Mouse (Mus musculus) bone marrow macrophage, adult 2 months (primary cell): ENCODE results near the gene Oat. TPM values are rescaled to one million over a fixed set of nuclear protein-coding genes. Genes with fewer than 3 reads are reported as not detected.

Experiments
- H3K27ac ChIP-seq: 2 replicates; pipeline ENCODE4 v1.5.1; 2012; ENCODE audit warnings: low read depth, low read length; ENCODE audit not compliant: insufficient read depth
- H3K4me1 ChIP-seq: 2 replicates; pipeline ENCODE4 v1.6.1; 2012; ENCODE audit warnings: low read length; ENCODE audit not compliant: control insufficient read depth, insufficient read depth
- H3K4me3 ChIP-seq: 2 replicates; pipeline ENCODE4 v1.5.1; 2012; ENCODE audit warnings: mild to moderate bottlenecking, low read length, moderate library complexity; ENCODE audit not compliant: insufficient read depth
- CTCF ChIP-seq: IDR thresholded peaks from 2 replicates; pipeline ENCODE4 v1.5.1; 2012; ENCODE audit warnings: low read depth, mild to moderate bottlenecking, low read length, moderate library complexity
- POLR2A ChIP-seq: IDR thresholded peaks from 2 replicates; pipeline ENCODE4 v1.6.1; 2012; ENCODE audit warnings: mild to moderate bottlenecking, low read depth, low read length, borderline replicate concordance
- polyA plus RNA-seq: library from polyadenylated mRNA; stranded (reverse); fragments of >200 nt; gene quantifications from 2 replicates; pipeline ENCODE4 v1.2.4, GENCODE M21; 2012; ENCODE audit not compliant: missing spikeins, insufficient read depth, insufficient read length

The Oat gene
- polyA plus RNA-seq, 1 experiment: 84.6 TPM

- Histone ChIP-seq H3K4me3 (peak overlapping the region; percentile 53), H3K4me1 (no peaks in the 10 kb centered on the region), H3K27ac (no peak overlapping the region)
- TF ChIP-seq POLR2A (no peak), CTCF (peak; percentile 68)
Observed at GRCm38 (mm10) chr7:132551351-132552126, 24.7 kb downstream of the Oat start.

GRCm38 (mm10) chr7:132547126-132547525 is 29.1 kb downstream of the Oat start:
- Histone ChIP-seq H3K4me3 (no peak overlapping the region), H3K4me1 (no peaks in the 10 kb centered on the region), H3K27ac (no peak overlapping the region)
- TF ChIP-seq POLR2A (no peak), CTCF (no peak)

- TF ChIP-seq CTCF (no peak), POLR2A (no peak)
- H3K27ac ChIP-seq: no peak overlapping the region
- H3K4me3 ChIP-seq: no peak overlapping the region
- H3K4me1 ChIP-seq: no peaks in the 10 kb centered on the region
Observed at GRCm38 (mm10) chr7:132542427-132542826, 33.8 kb downstream of the Oat start.

- no peaks in the 10 kb centered on the region for H3K4me1 ChIP-seq
- H3K27ac ChIP-seq: no peak overlapping the region
- TF ChIP-seq POLR2A (no peak), CTCF (no peak)
- H3K4me3 ChIP-seq: no peak overlapping the region
Observed at GRCm38 (mm10) chr7:132541566-132541965, 34.6 kb downstream of the Oat start.

- TF ChIP-seq CTCF: no peak
- TF ChIP-seq POLR2A: no peak
- Histone ChIP-seq H3K4me3 (no peak overlapping the region), H3K4me1 (no peaks in the 10 kb centered on the region), H3K27ac (no peak overlapping the region)
Observed at GRCm38 (mm10) chr7:132540597-132540996, 35.6 kb downstream of the Oat start.

GRCm38 (mm10) chr7:132529206-132529605 is 47.0 kb downstream of the Oat start:
- no peaks in the 10 kb centered on the region for H3K4me1 ChIP-seq
- TF ChIP-seq CTCF (no peak), POLR2A (no peak)
- H3K4me3 ChIP-seq: no peak overlapping the region
- H3K27ac ChIP-seq: no peak overlapping the region

GRCm38 (mm10) chr7:132513419-132513982 is 62.7 kb downstream of the Oat start:
- no peak overlapping the region for H3K4me3 ChIP-seq
- H3K4me1 ChIP-seq: no peaks in the 10 kb centered on the region
- no peak for TF ChIP-seq POLR2A
- H3K27ac ChIP-seq: no peak overlapping the region

GRCm38 (mm10) chr7:132509110-132509509 is 67.1 kb downstream of the Oat start:
- Histone ChIP-seq H3K27ac (no peak overlapping the region), H3K4me1 (no peaks in the 10 kb centered on the region), H3K4me3 (no peak overlapping the region)
- TF ChIP-seq CTCF (no peak), POLR2A (no peak)

Other genes with a start within 250 kb of the Oat start
- gene Nkx1-2, start 23.2 kb upstream of the Oat start, polyA plus RNA-seq: not detected in 2 replicates
- 14.3 and 14.8 TPM in 2 replicates for gene Lhpp, start 34.2 kb upstream of the Oat start, polyA plus RNA-seq
- gene Fam53b, start 237.5 kb upstream of the Oat start, polyA plus RNA-seq: 27.2 and 35.3 TPM in 2 replicates